Mouse (Mus musculus) adipocyte (in vitro differentiated cells): ENCODE measurements around the gene Msl2.

Experiments
- DNase-seq: peaks from one replicate; pipeline ENCODE4 v3.0.0-alpha.2; 2016; ENCODE audit warnings: low spot score

The Msl2 gene

GRCm38 (mm10) chr9:101152872-101153271 lies 79.0 kb downstream of the Msl2 start:
- no peak for DNase-seq
